Mouse (Mus musculus) liver, postnatal 0 days (tissue): ENCODE measurements at regions not wholly inside any gene's neighbourhood (a gene's known extent, or its start where the extent isn't known, plus 50 kb on each side); places are given as distances from the start of the nearest gene placed in this dataset.

Experiments used
- ATAC-seq: fragments of 200-750 bp; cut with Nextera tagmentation; 2 replicates; pipeline ENCODE4 v1.8.0; 2017; ENCODE audit warnings: mild to moderate bottlenecking, moderate library complexity
- DNase-seq: peaks from one replicate; pipeline ENCODE4 v3.0.0-alpha.2; 2016
- H3K27ac ChIP-seq: fragments of 300-500 bp; sonication (generic); 2 replicates; pipeline ENCODE4 v1.5.1; 2014; ENCODE audit warnings: antibody characterized with exemption, moderate library complexity, mild to moderate bottlenecking, low read depth
- H3K27me3 ChIP-seq: fragments of 300-500 bp; sonication (generic); 2 replicates; pipeline ENCODE4 v1.6.1; 2014; ENCODE audit warnings: low read length, control low read depth, mixed read lengths; ENCODE audit not compliant: insufficient read depth
- H3K36me3 ChIP-seq: fragments of 300-500 bp; sonication (generic); replicated peaks from 2 replicates; pipeline ENCODE4 v1.6.1; 2014; ENCODE audit warnings: mild to moderate bottlenecking, control low read depth, low read length, moderate library complexity, mixed read lengths; ENCODE audit not compliant: insufficient read depth
- H3K4me1 ChIP-seq: fragments of 300-500 bp; sonication (generic); 2 replicates; pipeline ENCODE4 v1.6.1; 2014; ENCODE audit warnings: antibody characterized with exemption, mild to moderate bottlenecking, control low read depth; ENCODE audit not compliant: insufficient read depth
- H3K4me2 ChIP-seq: fragments of 300-500 bp; sonication (generic); 2 replicates; pipeline ENCODE4 v1.6.1; 2014; ENCODE audit warnings: low read depth, mild to moderate bottlenecking, low read length, moderate library complexity, mixed read lengths
- H3K4me3 ChIP-seq: fragments of 300-500 bp; sonication (generic); 2 replicates; pipeline ENCODE4 v1.5.1; 2014; ENCODE audit warnings: low read depth, low read length
- H3K9ac ChIP-seq: fragments of 300-500 bp; sonication (generic); replicated peaks from 2 replicates; pipeline ENCODE4 v1.6.1; 2014; ENCODE audit warnings: mild to moderate bottlenecking, moderate library complexity
- H3K9me3 ChIP-seq: fragments of 300-500 bp; sonication (generic); 2 replicates; pipeline ENCODE4 v1.6.1; 2016; ENCODE audit warnings: mild to moderate bottlenecking, control low read depth, low read length, mixed read lengths
- CTCF ChIP-seq: sonication (generic); IDR thresholded peaks from 2 replicates; pipeline ENCODE4 v1.5.1; 2016; ENCODE audit warnings: antibody characterized with exemption, low read depth
- EP300 ChIP-seq: IDR thresholded peaks from 2 replicates; pipeline ENCODE4 v1.6.1; 2016; ENCODE audit warnings: antibody characterized with exemption, low read depth, mild to moderate bottlenecking
- WGBS: fragments of 180-500 bp; shearing (Covaris S2); extraction: QIAGEN DNeasy Blood & Tissue Kit; methylation state at CpG from one replicate; pipeline ENCODE4 v1.1.7; 2014; ENCODE audit not compliant: insufficient replicate concordance; 5-methylcytosine and 5-hydroxymethylcytosine counted together

DNA sequence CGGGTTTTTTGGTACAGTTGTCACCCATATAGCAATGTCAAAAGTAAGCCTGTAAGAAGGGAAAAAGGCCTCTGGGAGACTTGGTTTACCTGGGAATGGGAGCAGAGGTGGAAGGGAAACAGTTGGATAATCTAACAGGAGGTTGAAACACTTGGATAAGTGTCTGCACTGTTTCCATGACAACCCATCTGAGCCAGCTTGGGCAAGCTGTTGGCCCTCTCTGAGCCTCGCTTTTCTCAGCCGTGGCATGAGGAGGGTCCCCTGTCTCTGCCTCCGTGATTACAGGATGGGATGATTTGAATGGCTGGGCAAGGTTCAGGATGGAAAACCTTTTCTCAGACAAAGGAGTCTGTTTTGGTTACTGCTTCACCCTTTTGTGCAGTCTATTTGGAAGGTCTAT, 265.6 kb downstream of the Emp1 start:
- H3K27me3 ChIP-seq, result no peaks in the 10 kb centered on the region
- H3K4me3 ChIP-seq, result no peak overlapping the region
- no peaks in the 10 kb centered on the region for H3K36me3 ChIP-seq
- DNase-seq, result no peak
- no peaks in the 10 kb centered on the region for H3K4me1 ChIP-seq
- H3K9ac ChIP-seq, result no peak overlapping the region
- H3K27ac ChIP-seq, result no peak overlapping the region
- H3K4me2 ChIP-seq, result no peak overlapping the region
- ATAC-seq, result no peak
- no peak for TF ChIP-seq EP300
- TF ChIP-seq CTCF, result no peak
- H3K9me3 ChIP-seq, result no peaks in the 10 kb centered on the region
- WGBS, result 69% methylated on average over 4 of the region's 4 CpGs

DNA sequence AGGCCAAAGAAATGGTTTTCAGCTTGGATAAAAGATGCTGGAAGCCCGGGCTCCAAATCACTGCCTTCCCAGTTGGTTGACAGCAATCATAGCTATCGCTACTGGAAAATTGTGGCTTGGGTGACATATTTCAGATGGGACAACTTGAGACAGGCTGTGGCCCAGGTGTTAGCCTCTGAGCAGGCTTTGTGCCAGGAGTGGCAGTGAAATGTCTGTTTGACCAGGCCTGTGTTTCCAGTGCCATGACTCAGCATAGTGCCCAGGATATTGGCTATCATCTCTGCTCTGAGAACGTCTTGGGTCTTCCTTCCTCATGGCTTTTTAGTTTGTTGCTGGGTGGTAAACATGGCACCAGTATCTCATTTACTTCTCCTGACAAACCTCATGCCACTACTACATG, 266.9 kb downstream of the Emp1 start:
- H3K36me3 ChIP-seq, result no peaks in the 10 kb centered on the region
- DNase-seq, result no peak
- no peak overlapping the region for H3K4me2 ChIP-seq
- H3K9me3 ChIP-seq, result no peaks in the 10 kb centered on the region
- no peak overlapping the region for H3K27ac ChIP-seq
- TF ChIP-seq CTCF (no peak), EP300 (no peak)
- no peaks in the 10 kb centered on the region for H3K27me3 ChIP-seq
- H3K9ac ChIP-seq, result no peak overlapping the region
- WGBS, result 56% methylated on average over 3 of the region's 3 CpGs
- H3K4me3 ChIP-seq, result no peak overlapping the region
- H3K4me1 ChIP-seq, result no peaks in the 10 kb centered on the region
- no peak for ATAC-seq

DNA sequence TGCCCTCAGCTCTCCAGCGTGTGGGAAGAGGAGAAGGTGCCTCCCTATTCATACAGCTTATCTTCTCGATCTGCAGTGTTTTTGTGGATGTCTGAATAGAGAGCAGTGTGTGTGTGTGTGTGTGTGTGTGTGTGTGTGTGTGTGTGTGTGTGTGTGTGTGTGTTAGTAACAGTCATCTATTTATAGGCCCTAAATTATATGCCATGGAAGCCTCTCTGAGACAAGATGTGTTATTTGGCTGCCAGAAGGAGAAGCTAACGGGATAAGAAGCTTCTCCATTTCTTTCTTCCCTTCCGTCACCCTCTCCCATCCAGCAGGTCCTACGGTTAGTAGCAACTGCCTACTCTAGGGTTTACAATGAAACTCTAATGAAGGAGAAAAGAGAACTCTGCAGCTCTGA, 270.3 kb downstream of the Emp1 start:
- DNase-seq, result no peak
- no peak overlapping the region for H3K9ac ChIP-seq
- WGBS, result 79% methylated on average over 5 of the region's 5 CpGs
- no peaks in the 10 kb centered on the region for H3K4me1 ChIP-seq
- no peak overlapping the region for H3K4me2 ChIP-seq
- no peak for ATAC-seq
- H3K4me3 ChIP-seq, result no peak overlapping the region
- no peaks in the 10 kb centered on the region for H3K36me3 ChIP-seq
- TF ChIP-seq EP300, result no peak
- no peak for TF ChIP-seq CTCF
- no peaks in the 10 kb centered on the region for H3K27me3 ChIP-seq
- H3K9me3 ChIP-seq, result no peaks in the 10 kb centered on the region
- H3K27ac ChIP-seq, result no peak overlapping the region

- Histone ChIP-seq H3K27me3 (no peaks in the 10 kb centered on the region), H3K27ac (no peak overlapping the region), H3K36me3 (no peaks in the 10 kb centered on the region), H3K4me3 (no peak overlapping the region), H3K4me2 (no peak overlapping the region), H3K9ac (no peak overlapping the region), H3K9me3 (no peaks in the 10 kb centered on the region), H3K4me1 (no peaks in the 10 kb centered on the region)
- DNase-seq (no peak), ATAC-seq (no peak)
- TF ChIP-seq CTCF, result no peak
- TF ChIP-seq EP300, result no peak
- WGBS, result 74% methylated on average over 8 of the region's 8 CpGs
These were observed 274.3 kb downstream of the Emp1 start for GRCm38 (mm10) chr6:135636648-135637047.

DNA sequence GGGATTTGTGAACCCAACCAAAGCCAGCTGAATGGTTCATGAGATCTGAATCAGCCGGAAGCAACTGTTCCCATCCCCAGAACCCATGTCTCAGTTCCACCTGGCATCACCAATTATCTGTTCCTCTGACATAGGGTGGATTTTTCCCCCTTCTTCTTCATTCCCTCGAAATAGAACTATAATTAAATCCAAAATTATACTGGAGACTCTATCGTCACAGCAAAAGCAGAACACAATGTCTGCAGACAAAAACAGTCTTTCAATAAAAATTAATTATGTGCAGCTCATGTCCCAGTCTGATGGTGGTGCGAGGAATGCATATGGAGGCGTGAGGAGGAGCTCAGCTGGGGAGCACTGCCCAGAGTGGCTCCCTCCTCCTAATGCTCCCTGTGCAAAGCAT, 280.4 kb downstream of the Emp1 start:
- Histone ChIP-seq H3K27ac (no peak overlapping the region), H3K9me3 (no peaks in the 10 kb centered on the region), H3K9ac (no peak overlapping the region), H3K36me3 (no peaks in the 10 kb centered on the region), H3K4me2 (no peak overlapping the region), H3K27me3 (no peaks in the 10 kb centered on the region), H3K4me1 (no peaks in the 10 kb centered on the region), H3K4me3 (no peak overlapping the region)
- no peak for ATAC-seq
- no peak for DNase-seq
- 68% methylated on average over 5 of the region's 5 CpGs for WGBS
- TF ChIP-seq CTCF (no peak), EP300 (no peak)

DNA sequence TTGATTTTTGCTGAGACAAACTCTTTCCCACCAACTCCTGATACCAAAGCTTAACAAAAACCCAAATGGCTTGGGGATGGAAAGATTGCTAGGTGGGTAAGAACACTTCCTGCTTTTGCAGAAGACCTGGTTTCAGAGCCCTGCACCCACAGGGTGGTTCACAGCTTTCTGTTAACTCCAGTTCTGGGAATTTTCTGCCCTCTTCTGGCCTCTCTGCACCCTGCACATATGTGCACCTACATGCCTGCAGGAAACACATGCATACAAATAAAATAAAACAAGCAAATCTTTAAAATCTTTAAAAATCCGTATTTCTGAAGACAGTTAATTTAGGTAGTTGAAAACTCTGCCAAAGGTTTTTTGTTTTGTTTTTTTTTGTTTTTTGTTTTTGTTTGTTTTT, 283.8 kb downstream of the Emp1 start:
- Histone ChIP-seq H3K9me3 (no peaks in the 10 kb centered on the region), H3K4me2 (no peak overlapping the region), H3K4me3 (no peak overlapping the region), H3K4me1 (no peaks in the 10 kb centered on the region), H3K27me3 (no peaks in the 10 kb centered on the region), H3K36me3 (no peaks in the 10 kb centered on the region), H3K27ac (no peak overlapping the region), H3K9ac (no peak overlapping the region)
- DNase-seq (no peak), ATAC-seq (no peak)
- TF ChIP-seq EP300 (no peak), CTCF (no peak)
- 54% methylated on average over 1 of the region's 1 CpGs for WGBS

DNA sequence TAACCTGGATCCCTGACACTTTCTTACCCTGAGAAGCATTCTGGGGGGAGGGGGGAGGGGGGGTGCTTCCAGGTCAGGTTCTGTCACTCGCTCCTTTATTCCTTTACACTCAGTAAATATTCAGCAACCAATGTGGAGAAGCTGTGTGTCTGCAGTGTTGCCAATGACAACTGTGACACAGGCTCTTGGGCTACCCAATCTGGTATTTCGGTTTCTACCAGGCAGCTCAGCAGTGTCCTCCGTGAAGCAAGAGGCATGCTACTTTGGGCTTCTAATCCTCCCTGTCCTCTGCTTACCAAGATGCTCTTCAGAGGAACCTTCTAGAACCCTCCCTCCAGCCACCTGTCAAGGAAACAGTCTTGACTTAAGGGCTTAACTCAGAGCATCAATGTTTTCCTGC, 290.7 kb downstream of the Emp1 start:
- Histone ChIP-seq H3K27me3 (no peaks in the 10 kb centered on the region), H3K4me2 (no peak overlapping the region), H3K4me3 (no peak overlapping the region), H3K4me1 (no peaks in the 10 kb centered on the region), H3K27ac (no peak overlapping the region), H3K9me3 (no peaks in the 10 kb centered on the region), H3K9ac (no peak overlapping the region), H3K36me3 (no peaks in the 10 kb centered on the region)
- TF ChIP-seq CTCF (no peak), EP300 (no peak)
- DNase-seq (no peak), ATAC-seq (no peak)
- 73% methylated on average over 3 of the region's 3 CpGs for whole genome bisulfite sequencing
